Mouse (Mus musculus) embryonic fibroblast, embryonic 13.5 days (primary cell): ENCODE measurements around the gene Gm29776.

Source experiments
- CTCF ChIP-seq: IDR thresholded peaks from 2 replicates; pipeline ENCODE4 v1.5.1; 2011; ENCODE audit warnings: mild to moderate bottlenecking, control low read depth, low read length, moderate library complexity, borderline replicate concordance; ENCODE audit not compliant: insufficient read depth
- POLR2A ChIP-seq: IDR thresholded peaks from 2 replicates; pipeline ENCODE4 v1.6.1; 2011; ENCODE audit warnings: low read depth, mild to moderate bottlenecking, control low read depth, low read length, moderate library complexity

GRCm38 (mm10) chr14:54732206-54732605, 33.6 kb upstream of the Gm29776 start:
- no peak for TF ChIP-seq CTCF
- TF ChIP-seq POLR2A: no peak
